Mouse (Mus musculus) thymus, postnatal 0 days (tissue): Measurements from ENCODE around the gene Ltbp3. TPM values are rescaled to one million over a fixed set of nuclear protein-coding genes. Genes with fewer than 3 reads are reported as not detected.

ENCODE experiments used
- DNase-seq: peaks from one replicate; pipeline ENCODE4 v3.0.0-alpha.2; 2015; ENCODE audit warnings: low spot score
- polyA plus RNA-seq: library from polyadenylated mRNA; unstranded; fragments of >200 nt; fragmentation: Nextera tagmentation; extraction: Ambion mirVana; gene quantifications from 2 replicates; pipeline ENCODE4 v1.2.1, GENCODE M21; 2015

Ltbp3 gene
- polyA plus RNA-seq, 1 experiment from 2014 or later = 9.7 TPM

DNA sequence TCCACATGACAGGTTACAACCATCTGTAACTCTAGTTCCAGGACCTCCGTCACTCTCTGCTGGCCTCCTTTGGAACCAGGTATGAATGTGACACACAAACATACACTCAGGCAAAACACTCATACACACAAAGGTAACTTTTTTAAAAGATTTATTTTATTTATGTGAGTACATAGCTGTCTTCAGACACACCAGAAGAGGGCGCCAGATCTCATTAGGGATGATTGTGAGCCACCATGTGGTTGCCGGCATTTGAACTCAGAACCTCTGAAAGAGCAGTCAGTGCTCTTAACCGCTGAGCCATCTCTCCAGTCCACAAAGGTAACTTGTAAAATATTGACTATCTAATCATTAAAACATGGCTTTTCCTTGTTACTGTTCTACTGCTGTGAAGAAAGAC is 50.6 kb downstream of the Ltbp3 start:
- DNase-seq = no peak

DNA sequence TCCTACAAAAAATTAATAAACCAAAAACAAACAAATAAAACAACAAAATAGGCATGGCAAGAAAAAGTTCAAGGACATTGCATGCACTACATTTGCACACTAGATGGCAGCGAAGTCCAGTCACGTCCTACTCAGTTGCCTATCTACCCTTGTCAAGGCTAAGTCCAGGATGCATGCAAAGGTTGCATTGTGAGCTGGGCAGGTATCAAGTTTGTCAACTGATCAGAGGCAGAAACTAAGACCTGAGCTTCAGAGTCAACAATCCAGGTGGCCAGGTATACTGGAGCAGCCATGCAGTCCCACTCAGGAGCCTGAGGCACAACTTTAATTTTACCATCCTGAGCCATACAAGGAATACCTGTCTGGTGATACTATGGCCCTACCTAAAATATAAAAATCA is 52.4 kb downstream of the Ltbp3 start:
- peak; percentile 77 for DNase-seq

DNA sequence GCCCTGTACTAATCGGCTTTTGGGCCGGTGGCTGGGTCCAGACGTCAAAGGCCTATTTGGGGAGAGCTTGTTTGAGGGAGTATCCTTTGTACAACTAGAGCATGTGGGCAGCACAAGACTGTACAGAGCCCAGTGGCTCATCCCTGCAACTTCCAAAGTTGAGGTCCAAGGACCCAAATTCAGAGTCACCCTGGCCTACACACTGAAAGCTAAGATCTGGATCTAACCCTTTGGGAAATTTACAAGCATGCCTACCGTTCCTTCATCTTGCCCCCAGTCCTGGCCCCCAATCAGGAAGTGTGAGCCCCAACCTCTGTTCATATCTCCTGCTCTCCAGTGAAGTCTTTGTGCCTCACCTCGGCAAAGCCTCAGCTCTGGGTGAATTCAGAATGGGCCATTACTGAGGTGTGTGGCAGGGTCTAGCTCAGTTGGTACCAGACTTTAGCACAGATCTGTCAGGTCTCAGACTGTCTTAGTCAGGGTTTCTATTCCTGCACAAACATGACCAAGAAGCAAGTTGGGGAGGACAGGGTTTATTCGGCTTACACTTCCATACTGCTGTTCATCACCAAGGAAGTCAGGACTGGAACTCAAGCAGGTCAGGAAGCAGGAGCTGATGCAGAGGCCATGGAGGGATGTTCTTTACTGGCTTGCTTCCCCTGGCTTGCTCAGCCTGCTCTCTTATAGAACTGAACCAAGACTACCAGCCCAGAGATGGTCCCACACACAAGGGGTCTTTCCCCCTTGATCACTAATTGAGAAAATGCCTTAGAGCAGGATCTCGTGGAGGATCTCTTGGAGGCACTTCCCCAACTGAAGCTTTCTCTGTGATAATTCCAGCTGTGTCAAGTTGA is 53.4 kb downstream of the Ltbp3 start:
- DNase-seq = peak; percentile 28

DNA sequence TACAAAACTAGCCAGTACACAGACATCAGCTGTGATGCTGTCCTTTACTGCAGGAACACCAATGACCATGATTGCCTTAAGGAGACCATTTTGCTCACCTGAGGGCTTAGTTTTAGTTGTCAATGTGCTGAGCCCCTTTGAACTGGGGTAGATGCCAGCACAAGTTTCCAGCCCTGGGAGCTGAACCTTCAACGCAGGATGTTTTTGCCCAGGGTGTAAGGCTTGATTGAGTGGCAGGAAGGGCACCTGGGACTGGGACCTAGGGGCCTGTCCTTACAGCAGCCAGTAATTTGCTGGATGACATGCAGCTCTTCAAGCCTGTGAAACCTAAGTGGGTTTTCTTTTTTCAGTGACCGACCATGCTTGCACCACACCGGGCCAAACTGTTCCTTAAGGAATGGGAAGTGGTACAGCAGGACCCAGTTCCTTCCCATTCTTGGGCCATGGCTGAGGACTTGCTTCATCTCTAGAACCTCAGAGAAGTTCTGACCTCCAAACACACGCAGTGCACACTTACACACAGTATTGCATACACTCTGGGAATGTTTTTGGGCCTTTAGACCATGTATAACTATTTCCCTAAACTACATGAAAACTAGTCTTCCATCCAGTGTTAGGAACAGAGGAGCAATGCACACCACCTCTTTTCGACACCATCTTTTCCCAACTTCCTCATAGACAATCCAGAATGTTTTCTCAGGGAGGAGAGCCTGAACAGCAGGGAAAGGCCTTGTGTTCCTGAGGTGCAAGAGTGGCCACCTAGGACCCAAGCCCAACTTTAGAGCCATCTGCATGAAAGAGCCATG is 54.3 kb downstream of the Ltbp3 start:
- no peak for DNase-seq

DNA sequence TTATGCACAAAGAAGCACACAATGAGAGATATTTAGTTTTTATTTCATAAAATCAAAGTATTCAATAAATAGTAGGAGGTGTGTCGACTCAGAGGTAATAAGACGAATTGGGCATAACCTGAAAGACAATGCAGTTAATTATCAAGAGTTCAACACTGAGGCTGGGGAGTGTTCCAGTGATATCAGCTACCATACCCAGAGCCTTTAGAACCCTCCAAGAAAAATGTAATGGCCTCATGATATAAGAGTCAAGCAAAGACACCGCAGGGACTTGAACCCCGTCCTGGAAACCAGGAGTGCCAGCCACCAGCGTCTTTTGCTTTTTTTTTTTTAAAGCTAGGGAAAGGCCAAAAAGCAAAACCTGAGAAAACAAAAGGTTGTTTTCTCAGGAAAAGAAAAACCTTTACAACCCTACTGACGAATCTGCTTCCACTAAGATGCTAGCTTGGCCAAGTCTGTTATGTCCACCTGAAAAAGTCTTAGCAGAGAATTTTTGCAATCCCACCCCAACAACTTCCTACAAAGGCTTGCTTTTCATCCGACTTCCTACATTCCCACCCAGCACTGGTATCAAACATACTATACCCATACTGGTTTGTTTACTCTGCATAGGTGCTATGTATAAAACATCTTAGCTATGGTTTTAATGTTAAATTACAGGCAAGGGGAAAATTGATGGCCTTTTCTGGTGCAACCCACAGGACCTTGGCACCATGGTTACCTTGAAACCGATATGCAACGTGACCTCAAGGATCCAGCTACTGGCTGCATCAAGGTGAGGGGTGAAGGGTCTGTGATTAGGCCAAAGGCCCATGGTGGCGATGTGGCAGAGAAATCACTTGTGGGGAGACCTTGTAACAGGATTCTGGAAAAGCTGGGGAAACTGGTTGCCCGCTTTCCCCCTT is 55.2 kb downstream of the Ltbp3 start:
- DNase-seq = no peak

DNA sequence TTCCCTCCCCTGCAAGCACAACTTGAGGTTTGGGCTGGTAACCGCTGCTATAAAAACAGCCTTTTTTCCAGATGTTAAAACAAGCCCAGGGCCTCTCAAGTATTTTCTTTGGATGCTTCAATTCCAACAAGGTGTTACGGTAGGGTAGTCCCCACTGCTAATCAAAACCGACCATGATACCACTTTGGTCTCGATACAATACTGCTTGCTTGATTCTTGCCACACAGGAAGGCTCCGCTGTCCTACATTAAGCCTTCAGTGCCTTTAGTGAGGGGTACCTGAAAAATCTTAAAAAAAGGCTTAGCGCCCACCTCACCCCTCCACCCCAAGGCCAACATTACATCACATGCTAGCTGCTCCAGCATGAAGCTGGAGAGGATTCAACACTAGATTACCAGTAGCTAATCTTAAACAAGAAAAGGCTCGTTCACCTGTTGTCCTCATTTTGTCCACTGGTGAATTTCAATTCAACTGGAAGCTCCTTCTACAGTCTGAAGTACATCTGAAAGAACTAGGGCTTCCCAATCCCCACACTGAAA is 55.9 kb downstream of the Ltbp3 start:
- no peak for DNase-seq

DNA sequence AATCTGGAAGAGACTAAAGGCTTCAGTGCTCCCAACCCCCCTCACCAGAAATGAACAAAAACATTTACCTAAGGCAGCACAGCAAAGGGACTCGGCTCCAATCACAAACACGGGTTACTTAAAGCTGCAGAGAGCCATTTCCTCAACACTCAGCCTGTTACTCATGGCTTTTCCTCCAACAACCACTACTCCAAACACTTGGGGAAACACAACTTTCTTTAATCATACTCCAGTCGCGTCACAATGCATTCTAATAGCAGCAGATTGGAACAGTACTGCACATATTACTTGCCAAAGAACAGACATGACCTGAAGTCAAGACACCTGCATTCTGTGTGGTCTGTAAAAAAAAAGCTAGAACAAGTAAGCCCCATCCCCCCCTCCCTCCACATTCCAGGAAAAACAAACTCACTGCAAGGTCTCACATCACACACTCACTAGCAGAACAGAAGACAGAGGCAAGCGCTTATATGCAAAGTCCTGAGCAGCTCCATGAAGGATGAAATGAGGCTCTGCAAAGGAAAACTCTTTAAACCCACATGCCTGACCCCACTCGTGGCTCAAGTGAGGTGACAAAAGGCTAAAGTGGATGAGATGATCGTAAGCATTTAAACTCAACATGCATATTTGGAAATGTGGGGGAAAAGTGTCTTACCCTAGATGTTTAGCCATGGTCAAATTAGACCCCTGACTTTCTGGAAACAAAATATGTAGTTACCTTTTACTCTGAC is 56.8 kb downstream of the Ltbp3 start:
- no peak for DNase-seq

DNA sequence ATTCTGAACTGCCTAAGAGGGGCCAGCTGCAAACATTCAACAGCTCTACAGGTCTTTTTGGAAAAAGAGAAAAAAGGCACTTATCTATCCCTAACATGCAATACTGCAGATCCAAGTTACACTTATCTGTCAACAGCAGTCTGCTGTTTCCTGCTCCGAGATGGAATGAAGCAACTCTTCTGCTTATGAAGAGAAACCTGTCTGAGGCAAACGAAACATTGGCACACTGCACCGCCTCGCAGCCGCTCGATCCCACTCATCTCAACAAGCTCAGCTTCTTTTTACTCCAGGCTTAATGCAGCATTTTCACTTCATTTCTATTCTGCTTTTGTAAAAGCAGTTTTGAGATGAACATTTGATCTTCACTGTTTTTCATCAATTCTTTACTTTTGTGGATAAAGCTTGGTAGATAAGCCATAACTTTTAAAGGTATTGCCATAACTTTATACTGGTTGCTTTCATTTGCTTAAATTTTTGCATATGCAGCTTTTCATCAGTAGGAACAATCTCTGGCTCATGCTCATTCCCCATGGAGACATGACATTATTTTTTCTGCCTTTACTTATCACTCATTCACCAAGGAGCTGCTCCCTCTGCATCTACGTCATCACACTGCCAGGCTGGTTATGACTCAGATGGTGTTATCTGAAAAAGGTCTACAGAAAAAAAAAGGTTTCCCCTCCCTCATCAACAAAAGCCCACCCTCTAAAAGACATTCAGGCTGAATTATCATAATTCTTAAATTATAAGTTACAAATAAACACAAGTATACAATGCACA is 58.2 kb downstream of the Ltbp3 start:
- DNase-seq = no peak

DNA sequence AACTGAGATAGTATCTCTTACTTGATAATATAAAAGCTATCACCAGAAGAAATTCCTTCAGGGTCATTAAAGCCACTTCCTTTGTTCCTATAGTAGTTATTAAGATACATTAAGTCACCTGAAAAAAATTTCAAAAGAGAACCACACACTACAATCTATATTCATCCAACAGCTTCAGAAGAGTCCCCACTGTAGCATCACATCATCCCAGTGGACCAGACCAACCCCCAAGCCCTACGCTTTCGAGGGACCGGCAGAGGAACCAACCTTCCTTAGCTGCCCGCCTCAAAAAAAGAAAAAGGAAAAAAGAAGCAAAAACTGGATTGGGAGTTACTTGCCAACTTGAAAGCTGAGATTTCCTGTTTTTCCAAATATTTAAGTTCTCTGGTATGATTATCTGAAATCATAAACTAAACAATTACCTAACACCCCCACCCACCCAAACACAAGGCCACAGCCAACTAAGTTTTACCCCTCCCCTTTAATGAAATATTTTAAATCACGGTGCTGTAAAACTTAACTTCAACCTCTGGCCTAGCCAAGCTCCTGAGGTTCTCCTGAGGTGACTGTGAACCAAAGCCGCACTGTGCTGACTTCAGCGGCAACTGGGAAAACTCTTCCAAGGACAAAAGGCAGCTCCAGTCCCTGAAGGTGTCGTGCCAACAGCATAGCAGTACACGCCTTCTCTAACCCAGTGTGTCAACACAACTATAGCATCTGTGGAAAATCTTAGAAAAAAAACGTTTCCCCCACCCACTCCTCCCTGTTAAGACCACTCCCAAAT is 59.1 kb downstream of the Ltbp3 start:
- no peak for DNase-seq

DNA sequence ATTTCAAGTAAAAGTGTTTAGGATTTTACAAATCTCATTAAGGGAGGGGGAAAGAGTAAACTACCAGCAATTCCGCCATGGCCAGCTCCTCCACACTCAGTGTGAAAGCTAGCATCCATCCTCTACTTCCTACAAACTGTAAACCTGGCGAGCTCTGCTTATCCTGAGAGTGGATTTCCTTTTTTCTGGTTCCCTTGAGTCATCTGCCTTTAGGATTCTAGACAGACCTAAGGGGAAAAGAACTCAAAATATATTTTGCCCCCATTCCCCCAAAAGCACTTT is 59.6 kb downstream of the Ltbp3 start:
- DNase-seq = no peak

DNA sequence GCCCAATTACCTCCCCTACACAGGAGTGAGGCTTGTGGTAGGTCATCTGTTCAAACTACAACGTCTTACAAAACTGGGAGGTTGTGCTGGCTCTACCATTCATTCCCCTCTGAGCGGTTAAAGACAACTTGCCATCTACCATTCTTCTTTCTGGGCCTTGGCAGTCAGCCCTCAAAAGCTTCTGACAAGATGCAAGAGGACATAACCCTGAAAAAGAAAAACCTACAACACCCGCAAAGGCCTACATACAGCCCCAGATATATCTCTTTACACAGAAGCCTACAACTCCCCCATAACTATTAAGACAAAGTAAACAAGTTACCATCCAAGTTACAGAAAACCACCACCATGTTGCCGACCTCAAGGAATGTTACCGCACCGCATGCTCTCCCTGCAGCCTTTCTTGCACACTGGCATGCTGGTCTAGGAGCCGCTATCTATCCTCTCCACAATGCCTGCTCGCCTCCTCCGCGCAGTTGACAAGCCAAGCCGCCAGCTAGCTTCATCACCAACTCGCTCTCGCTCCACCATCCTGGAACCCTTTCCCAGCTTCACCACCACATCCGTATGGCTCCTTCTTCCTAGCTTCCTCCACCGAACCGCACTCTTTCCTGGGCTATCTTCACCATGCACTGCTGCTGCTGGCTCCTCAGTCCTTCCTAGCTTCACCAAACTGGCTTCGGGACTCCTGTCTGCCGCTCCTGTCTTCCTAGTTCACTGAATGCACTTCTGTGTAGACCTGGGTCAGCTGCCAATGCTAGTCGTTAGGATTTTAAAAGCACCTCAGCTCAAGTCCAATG is 60.1 kb downstream of the Ltbp3 start:
- peak; percentile 55 for DNase-seq

DNA sequence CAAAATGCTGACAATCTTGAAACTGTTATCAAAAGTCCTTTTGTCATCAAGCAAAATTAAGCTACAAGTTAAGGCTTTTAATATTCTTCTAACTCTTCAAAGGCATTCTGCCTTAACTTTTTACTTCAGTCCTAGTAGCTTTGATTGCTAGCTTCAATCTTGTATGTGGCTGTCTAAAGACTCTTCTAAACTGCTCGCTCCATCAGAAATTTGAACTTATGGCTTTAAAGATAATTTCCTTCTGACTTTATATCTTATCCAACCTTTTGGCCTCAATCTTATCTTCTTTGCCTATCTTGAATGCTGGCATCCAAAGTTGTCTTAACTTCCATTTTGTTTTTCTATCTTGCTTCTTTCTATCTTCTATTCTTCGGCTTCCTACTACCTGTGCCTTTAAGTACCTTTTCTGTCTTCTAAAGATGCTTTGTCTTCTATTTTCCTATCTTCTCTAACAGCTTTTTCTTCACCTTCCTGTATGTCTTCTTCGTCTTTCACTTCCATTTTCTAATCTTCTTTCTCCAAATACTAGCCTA is 60.8 kb downstream of the Ltbp3 start:
- DNase-seq = no peak

DNA sequence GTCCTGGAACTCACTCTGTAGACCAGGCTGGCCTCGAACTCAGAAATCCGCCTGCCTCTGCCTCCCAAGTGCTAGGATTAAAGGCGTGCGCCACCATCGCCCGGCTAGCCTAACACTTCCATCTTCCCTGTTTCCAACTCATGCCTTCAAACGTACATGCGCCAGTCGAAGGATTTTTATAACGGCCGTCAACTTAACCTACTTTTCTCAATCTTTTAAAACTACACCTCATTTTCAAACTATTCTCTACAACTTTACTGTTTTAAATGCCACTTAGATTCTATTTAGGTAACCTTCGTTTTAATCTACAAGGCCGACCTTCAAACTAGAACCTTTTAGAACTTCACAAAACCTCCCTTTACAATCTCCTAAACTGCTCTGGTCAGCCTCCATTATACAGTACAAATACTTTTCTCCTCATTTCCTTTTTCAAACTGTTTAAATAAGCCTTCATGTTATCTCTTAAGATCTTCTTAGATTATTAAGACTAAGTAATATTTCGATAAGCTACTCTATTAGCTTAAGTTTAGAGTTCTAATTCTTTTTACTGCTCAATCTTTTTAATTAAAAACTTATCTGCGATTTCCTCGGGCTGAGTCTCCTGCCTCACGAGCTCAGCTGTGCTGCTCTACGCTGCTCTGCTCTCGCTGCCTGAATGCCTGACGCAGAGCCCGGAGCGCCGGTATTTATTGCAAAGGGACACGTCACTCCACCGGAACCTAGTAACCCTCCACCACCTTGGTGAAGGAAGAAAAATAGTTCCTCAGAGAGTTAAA is 61.5 kb downstream of the Ltbp3 start:
- peak; percentile 97 for DNase-seq

DNA sequence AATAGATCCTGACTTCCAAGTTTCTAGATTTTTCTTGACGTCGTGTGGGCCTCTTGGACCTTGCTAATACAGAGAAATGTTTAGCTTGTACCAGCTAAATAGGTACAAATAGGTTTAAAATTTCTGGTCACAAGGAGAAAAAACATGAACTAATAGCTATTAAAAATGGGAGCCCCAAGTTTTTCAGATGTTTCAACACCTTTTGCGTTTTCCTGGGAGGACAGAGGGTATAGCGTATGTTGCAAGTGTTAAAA is 62.0 kb downstream of the Ltbp3 start:
- DNase-seq = no peak

DNA sequence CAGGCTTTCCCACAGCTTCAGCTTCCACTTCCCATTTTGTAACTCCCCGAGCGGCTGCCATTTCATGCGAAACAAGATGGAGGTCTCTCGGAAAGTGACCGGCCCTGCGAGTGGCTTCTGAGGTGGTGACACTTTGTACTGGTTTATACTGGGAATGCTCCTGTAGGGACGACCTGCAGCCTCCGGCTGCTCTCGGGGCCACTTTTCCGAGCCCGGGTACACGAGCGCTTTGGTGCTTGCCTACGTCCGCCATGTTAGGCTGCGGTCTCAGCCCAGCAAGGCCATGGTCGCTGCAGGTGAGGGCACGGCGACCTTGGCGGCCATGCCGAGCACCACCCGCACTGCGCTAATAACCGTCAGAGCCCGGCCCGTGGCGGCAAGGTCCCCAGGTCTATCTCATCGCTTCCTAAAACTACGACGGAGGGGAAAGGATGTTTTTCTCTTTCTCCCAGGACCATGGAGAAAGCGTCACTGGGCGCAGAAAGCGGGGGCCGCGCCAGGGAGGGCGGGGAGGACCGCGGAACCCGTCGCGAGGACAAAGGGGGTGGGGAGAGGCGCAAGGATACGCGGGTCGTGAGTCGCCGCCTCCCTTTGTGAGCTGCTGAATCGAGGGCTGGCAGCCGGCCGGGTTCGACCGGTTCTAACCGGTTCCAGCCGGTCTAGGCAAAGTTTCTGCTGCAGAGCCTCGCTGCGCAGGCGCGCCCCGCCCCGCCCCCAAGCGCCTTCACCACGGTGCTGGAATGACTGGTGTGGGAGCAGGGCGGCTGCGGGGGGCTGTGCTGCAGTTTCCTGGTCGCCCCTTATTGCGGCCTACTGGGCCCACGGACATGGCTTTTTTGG is 62.6 kb downstream of the Ltbp3 start:
- peak; percentile 99 for DNase-seq

DNA sequence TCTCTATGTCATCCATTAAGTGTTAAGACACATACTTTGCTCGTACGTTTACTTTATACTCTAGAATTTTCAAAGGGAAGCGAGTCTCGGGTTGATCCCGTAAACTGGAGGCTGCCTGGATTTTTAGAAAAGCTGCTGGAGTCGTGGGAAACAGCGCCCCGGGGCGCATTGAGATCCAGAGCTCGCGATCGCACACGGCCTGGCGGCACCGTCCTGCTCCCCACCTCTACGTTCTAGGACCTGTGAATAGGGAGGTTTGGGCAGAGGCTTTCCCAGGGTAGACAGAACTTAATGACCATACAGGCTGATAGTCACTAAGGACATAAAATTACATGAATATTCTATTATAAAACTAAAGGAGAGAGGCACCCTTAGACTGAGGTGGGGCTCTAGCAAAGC is 63.2 kb downstream of the Ltbp3 start:
- DNase-seq = no peak
